Mouse (Mus musculus) heart, adult 11 months (tissue): ENCODE measurements around the gene Cdc25a.

Source experiments
- DNase-seq: peaks from one replicate; pipeline ENCODE4 v3.0.0; 2022

The Cdc25a gene

GRCm38 (mm10) chr9:109874797-109875691 lies at the start of gene Cdc25a:
Gene Cdc25a (plus strand): TSS chr9:109875579.
- peak; percentile 100 for DNase-seq

GRCm38 (mm10) chr9:109825739-109826138 lies 49.6 kb upstream of the Cdc25a start:
- no peak for DNase-seq

- DNase-seq = no peak
Measured at GRCm38 (mm10) chr9:109826181-109826580, 49.2 kb upstream of the Cdc25a start.

GRCm38 (mm10) chr9:109832391-109833087 lies 42.8 kb upstream of the Cdc25a start, which contains the start of gene Nme6:
Gene Nme6 (plus strand): TSS chr9:109832749.
- DNase-seq = peak; percentile 98

GRCm38 (mm10) chr9:109833088-109833412 lies 42.3 kb upstream of the Cdc25a start:
- no peak for DNase-seq

- DNase-seq = peak; percentile 98
Measured at GRCm38 (mm10) chr9:109849312-109849758, 26.0 kb upstream of the Cdc25a start, which contains the start of gene Camp. Gene Camp (minus strand): TSS chr9:109849617.

GRCm38 (mm10) chr9:109850099-109850498 lies 25.3 kb upstream of the Cdc25a start:
- DNase-seq = no peak

GRCm38 (mm10) chr9:109854341-109854740 lies 21.0 kb upstream of the Cdc25a start:
- DNase-seq = no peak

- DNase-seq = no peak
Measured at GRCm38 (mm10) chr9:109855947-109856346, 19.4 kb upstream of the Cdc25a start.

GRCm38 (mm10) chr9:109862397-109863044 lies 12.9 kb upstream of the Cdc25a start:
- DNase-seq = peak; percentile 93

GRCm38 (mm10) chr9:109863085-109863484 lies 12.3 kb upstream of the Cdc25a start:
- no peak for DNase-seq

- DNase-seq = no peak
Measured at GRCm38 (mm10) chr9:109866218-109866617, 9.2 kb upstream of the Cdc25a start.

- no peak for DNase-seq
Measured at GRCm38 (mm10) chr9:109870983-109871572, 4.3 kb upstream of the Cdc25a start.

- DNase-seq = no peak
Measured at GRCm38 (mm10) chr9:109875695-109876601, 569 bp downstream of the Cdc25a start.

GRCm38 (mm10) chr9:109876756-109877155 lies 1.4 kb downstream of the Cdc25a start:
- DNase-seq = peak; percentile 90

- no peak for DNase-seq
Measured at GRCm38 (mm10) chr9:109877666-109878065, 2.3 kb downstream of the Cdc25a start.

- DNase-seq = no peak
Measured at GRCm38 (mm10) chr9:109879305-109879704, 3.9 kb downstream of the Cdc25a start.

- DNase-seq = no peak
Measured at GRCm38 (mm10) chr9:109886259-109886658, 10.9 kb downstream of the Cdc25a start.

GRCm38 (mm10) chr9:109887321-109887720 lies 11.9 kb downstream of the Cdc25a start:
- no peak for DNase-seq

GRCm38 (mm10) chr9:109891501-109891900 lies 16.1 kb downstream of the Cdc25a start:
- DNase-seq = no peak

- DNase-seq = peak; percentile 94
Measured at GRCm38 (mm10) chr9:109892651-109893250, 17.4 kb downstream of the Cdc25a start.
